Mouse (Mus musculus) kidney, embryonic 14.5 days (tissue): ENCODE measurements around the gene Ttc30a1. TPM values are rescaled to one million over a fixed set of nuclear protein-coding genes. Genes with fewer than 3 reads are reported as not detected.
"Not testable (repeated sequence)": the region's sequence is repeated elsewhere in the genome, so short reads cannot be mapped to it uniquely, and the experiment has no call there.

Experiments
- ATAC-seq: fragments of 200-750 bp; cut with Nextera tagmentation; 2 replicates; pipeline ENCODE4 v1.8.0; 2017; ENCODE audit warnings: moderate number of reproducible peaks, mild to moderate bottlenecking, moderate TSS enrichment, moderate library complexity; ENCODE audit not compliant: low FRiP score, low TSS enrichment
- H3K27ac ChIP-seq: fragments of 300-500 bp; sonication (generic); 2 replicates; pipeline ENCODE4 v1.5.1; 2014; ENCODE audit warnings: low read depth, mild to moderate bottlenecking, low read length, moderate library complexity, mixed read lengths
- H3K27me3 ChIP-seq: fragments of 300-500 bp; sonication (generic); 2 replicates; pipeline ENCODE4 v1.6.1; 2014; ENCODE audit warnings: mild to moderate bottlenecking, low read length; ENCODE audit not compliant: control insufficient read depth, insufficient read depth
- H3K36me3 ChIP-seq: fragments of 300-500 bp; sonication (generic); 2 replicates; pipeline ENCODE4 v1.6.1; 2014; ENCODE audit warnings: low read length, mixed read lengths; ENCODE audit not compliant: control insufficient read depth, insufficient read depth
- H3K4me1 ChIP-seq: fragments of 300-500 bp; sonication (generic); 2 replicates; pipeline ENCODE4 v1.6.1; 2014; ENCODE audit warnings: low read length, mixed read lengths; ENCODE audit not compliant: control insufficient read depth, insufficient read depth
- H3K4me2 ChIP-seq: fragments of 300-500 bp; sonication (generic); replicated peaks from 2 replicates; pipeline ENCODE4 v1.6.1; 2014; ENCODE audit warnings: low read depth, mild to moderate bottlenecking, low read length
- H3K4me3 ChIP-seq: fragments of 300-500 bp; sonication (generic); 2 replicates; pipeline ENCODE4 v1.5.1; 2014; ENCODE audit warnings: mild to moderate bottlenecking, low read length
- H3K9ac ChIP-seq: fragments of 300-500 bp; sonication (generic); 2 replicates; pipeline ENCODE4 v1.6.1; 2014; ENCODE audit warnings: low read depth, mild to moderate bottlenecking, low read length, moderate library complexity
- H3K9me3 ChIP-seq: fragments of 300-500 bp; sonication (generic); 2 replicates; pipeline ENCODE4 v1.6.1; 2016; ENCODE audit warnings: low read length; ENCODE audit not compliant: control insufficient read depth
- WGBS: fragments of 180-500 bp; shearing (Covaris S2); extraction: QIAGEN DNeasy Blood & Tissue Kit; methylation state at CpG from one replicate; pipeline ENCODE4 v1.1.7; 2014; 5-methylcytosine and 5-hydroxymethylcytosine counted together
- polyA plus RNA-seq: library from polyadenylated mRNA; unstranded; fragments of >200 nt; fragmentation: Nextera tagmentation; extraction: Ambion mirVana; gene quantifications from 2 replicates; pipeline ENCODE4 v1.2.1, GENCODE M21; 2014

The Ttc30a1 gene
- 7.3 and 8.5 TPM in 2 replicates for polyA plus RNA-seq

GRCm38 (mm10) chr2:75981440-75982081 lies at the start of gene Ttc30a1:
Ttc30a1 (minus strand) TSS chr2:75981967.
- H3K4me1 ChIP-seq, H3K9me3 ChIP-seq, H3K27me3 ChIP-seq, H3K27ac ChIP-seq, H3K36me3 ChIP-seq: not testable (repeated sequence)
- WGBS, result 3% methylated on average over 29 of the region's 34 CpGs
- Histone ChIP-seq H3K4me3 (peak within 1 kb of the TSS; percentile 46), H3K4me2 (peak within 1 kb of the TSS; percentile 53), H3K9ac (peak within 1 kb of the TSS; percentile 53; the same call in 1 of the 2 replicates)
- ATAC-seq, result peak; percentile 68

GRCm38 (mm10) chr2:76030080-76030479 lies 48.3 kb upstream of the Ttc30a1 start:
- Histone ChIP-seq H3K4me1 (peaks cover 24% of the 10 kb centered on the region), H3K4me2 (peak overlapping the region; percentile 40), H3K9ac (peak overlapping the region; percentile 42; the same call in 1 of the 2 replicates), H3K27me3 (no peaks in the 10 kb centered on the region), H3K27ac (no peak overlapping the region), H3K36me3 (no peaks in the 10 kb centered on the region), H3K9me3 (no peaks in the 10 kb centered on the region), H3K4me3 (no peak overlapping the region)
- 25% methylated on average over 8 of the region's 8 CpGs for WGBS
- ATAC-seq, result no peak

GRCm38 (mm10) chr2:76029081-76029901 lies 47.5 kb upstream of the Ttc30a1 start:
- no peaks in the 10 kb centered on the region for H3K9me3 ChIP-seq
- H3K9ac ChIP-seq, result peak overlapping the region; percentile 42; the same call in 1 of the 2 replicates
- peaks cover 24% of the 10 kb centered on the region for H3K4me1 ChIP-seq
- ATAC-seq, result peak; percentile 95
- WGBS, result 8% methylated on average over 20 of the region's 20 CpGs
- H3K27me3 ChIP-seq, result no peaks in the 10 kb centered on the region
- H3K36me3 ChIP-seq, result no peaks in the 10 kb centered on the region
- no peak overlapping the region for H3K4me3 ChIP-seq
- H3K4me2 ChIP-seq, result peak overlapping the region; percentile 40
- peak overlapping the region; percentile 85 for H3K27ac ChIP-seq

GRCm38 (mm10) chr2:76016890-76017289 lies 35.1 kb upstream of the Ttc30a1 start:
- no peaks in the 10 kb centered on the region for H3K36me3 ChIP-seq
- ATAC-seq, result no peak
- H3K27ac ChIP-seq, result no peak overlapping the region
- no peak overlapping the region for H3K9ac ChIP-seq
- 17% methylated on average over 7 of the region's 7 CpGs for WGBS
- H3K27me3 ChIP-seq, result no peaks in the 10 kb centered on the region
- H3K4me2 ChIP-seq, result no peak overlapping the region
- no peaks in the 10 kb centered on the region for H3K9me3 ChIP-seq
- no peaks in the 10 kb centered on the region for H3K4me1 ChIP-seq
- no peak overlapping the region for H3K4me3 ChIP-seq

DNA sequence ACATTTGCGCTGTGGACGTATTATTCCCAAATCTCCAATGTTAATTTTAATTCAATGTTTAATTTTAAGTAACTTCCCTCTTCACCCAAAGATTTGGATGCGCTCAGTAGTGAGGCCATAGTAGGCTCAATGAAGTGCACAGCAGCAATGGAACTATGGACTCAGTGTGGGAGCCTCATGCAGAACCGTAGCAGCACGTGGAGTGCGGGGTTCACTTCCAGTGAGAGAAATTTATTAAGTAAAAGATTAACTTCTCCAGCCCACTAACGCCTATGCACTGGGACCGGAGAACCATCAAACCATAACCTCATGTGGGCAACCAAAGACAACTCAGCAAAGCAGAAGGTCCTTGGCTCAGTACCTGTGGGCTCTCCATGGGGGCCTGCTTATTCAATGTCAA lies 34.4 kb upstream of the Ttc30a1 start:
- Histone ChIP-seq H3K36me3 (no peaks in the 10 kb centered on the region), H3K9me3 (no peaks in the 10 kb centered on the region), H3K9ac (no peak overlapping the region), H3K4me1 (no peaks in the 10 kb centered on the region), H3K4me2 (no peak overlapping the region), H3K4me3 (no peak overlapping the region), H3K27me3 (no peaks in the 10 kb centered on the region), H3K27ac (no peak overlapping the region)
- WGBS, result 77% methylated on average over 8 of the region's 8 CpGs
- ATAC-seq, result peak; percentile 55; the same call in 1 of the 2 replicates

- H3K27me3 ChIP-seq, result no peaks in the 10 kb centered on the region
- no peak overlapping the region for H3K4me2 ChIP-seq
- no peak overlapping the region for H3K27ac ChIP-seq
- H3K36me3 ChIP-seq, result no peaks in the 10 kb centered on the region
- no peak overlapping the region for H3K4me3 ChIP-seq
- H3K9ac ChIP-seq, result no peak overlapping the region
- H3K4me1 ChIP-seq, result no peaks in the 10 kb centered on the region
- H3K9me3 ChIP-seq, result no peaks in the 10 kb centered on the region
- 94% methylated on average over 7 of the region's 7 CpGs for WGBS
- ATAC-seq, result no peak
These were observed 33.7 kb upstream of the Ttc30a1 start for GRCm38 (mm10) chr2:76015460-76015859.

GRCm38 (mm10) chr2:76014659-76015058 lies 32.9 kb upstream of the Ttc30a1 start:
- ATAC-seq, result no peak
- no peak overlapping the region for H3K4me3 ChIP-seq
- H3K27me3 ChIP-seq, result no peaks in the 10 kb centered on the region
- no peak overlapping the region for H3K4me2 ChIP-seq
- no peaks in the 10 kb centered on the region for H3K36me3 ChIP-seq
- whole genome bisulfite sequencing, result 81% methylated on average over 3 of the region's 3 CpGs
- no peak overlapping the region for H3K9ac ChIP-seq
- no peak overlapping the region for H3K27ac ChIP-seq
- H3K4me1 ChIP-seq, result no peaks in the 10 kb centered on the region
- no peaks in the 10 kb centered on the region for H3K9me3 ChIP-seq

DNA sequence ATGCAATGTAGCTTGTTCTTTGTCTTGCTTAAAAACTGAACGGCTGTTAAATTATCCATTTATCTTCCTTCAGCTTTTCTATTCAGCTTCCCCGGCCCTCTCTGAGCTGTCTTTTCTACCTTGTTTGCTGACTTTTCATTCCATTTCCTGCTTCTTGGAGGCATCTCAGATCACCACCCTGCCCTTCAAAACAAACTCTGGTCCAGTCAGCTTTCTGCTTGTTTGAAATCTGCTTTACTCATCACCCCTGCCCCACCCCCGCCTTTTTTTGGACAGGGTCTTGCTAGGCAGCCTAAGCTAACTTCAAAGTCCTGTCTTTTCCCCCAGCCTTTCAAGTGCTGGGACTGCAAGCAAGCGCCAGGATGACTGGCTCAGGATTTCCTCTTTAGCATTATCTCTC lies 24.4 kb upstream of the Ttc30a1 start:
- Histone ChIP-seq H3K9me3 (no peaks in the 10 kb centered on the region), H3K4me2 (no peak overlapping the region), H3K4me3 (no peak overlapping the region), H3K27ac (no peak overlapping the region), H3K36me3 (no peaks in the 10 kb centered on the region), H3K4me1 (no peaks in the 10 kb centered on the region), H3K9ac (no peak overlapping the region), H3K27me3 (no peaks in the 10 kb centered on the region)
- ATAC-seq, result no peak
- WGBS, result 23% methylated on average over 4 of the region's 4 CpGs

- Histone ChIP-seq H3K4me1 (peaks cover 13% of the 10 kb centered on the region), H3K4me3 (no peak overlapping the region), H3K36me3 (no peaks in the 10 kb centered on the region), H3K9ac (no peak overlapping the region), H3K27ac (no peak overlapping the region), H3K27me3 (no peaks in the 10 kb centered on the region), H3K9me3 (no peaks in the 10 kb centered on the region), H3K4me2 (no peak overlapping the region)
- WGBS, result 46% methylated on average over 9 of the region's 9 CpGs
- ATAC-seq, result no peak
These were observed 21.1 kb upstream of the Ttc30a1 start for GRCm38 (mm10) chr2:76002899-76003298.
